Mouse (Mus musculus) Patski (cell line): ENCODE measurements around the gene Cnksr3. TPM values are rescaled to one million over a fixed set of nuclear protein-coding genes. Genes with fewer than 3 reads are reported as not detected.

Source experiments
- ATAC-seq: fragments of 100-300 bp; one replicate; pipeline ENCODE4 v1.8.0; 2021
- CTCF ChIA-PET: fragments of 350-600 bp; sonication (Branson Sonifier 250); formaldehyde crosslinking; loops from one replicate; lab custom pipeline; 2022; ENCODE audit warnings: inconsistent platforms; lab: Charles Lee
- POLR2A ChIA-PET: fragments of 350-600 bp; sonication (Branson Sonifier 250); formaldehyde crosslinking; loops from one replicate; lab custom pipeline; 2022; ENCODE audit warnings: antibody characterized with exemption, inconsistent platforms; lab: Charles Lee
- DNase-seq: peaks from one replicate; pipeline ENCODE4 v3.0.0-alpha.2; 2011; ENCODE audit warnings: low read depth, low spot score
- H3K27me3 ChIP-seq: fragments of 371-371 bp; one replicate; pipeline ENCODE4 v1.5.1; 2021
- CTCF ChIP-seq: fragments of 100-300 bp; IDR thresholded peaks from one replicate; pipeline ENCODE4 v1.5.1; 2021
- in situ Hi-C: fragments of 300-500 bp; cut with MboI; formaldehyde crosslinking; loops from 3 replicates; pipeline ENCODE4 v1.11.1; 2018; ENCODE audit warnings: low pct_unique_long_range_greater_than_20kb, mixed read lengths
- polyA plus RNA-seq: library from polyadenylated mRNA; unstranded; gene quantifications from one replicate; pipeline ENCODE4 v1.2.3, GENCODE M21; 2021

Gene Cnksr3
- 88.3 TPM for polyA plus RNA-seq

DNA sequence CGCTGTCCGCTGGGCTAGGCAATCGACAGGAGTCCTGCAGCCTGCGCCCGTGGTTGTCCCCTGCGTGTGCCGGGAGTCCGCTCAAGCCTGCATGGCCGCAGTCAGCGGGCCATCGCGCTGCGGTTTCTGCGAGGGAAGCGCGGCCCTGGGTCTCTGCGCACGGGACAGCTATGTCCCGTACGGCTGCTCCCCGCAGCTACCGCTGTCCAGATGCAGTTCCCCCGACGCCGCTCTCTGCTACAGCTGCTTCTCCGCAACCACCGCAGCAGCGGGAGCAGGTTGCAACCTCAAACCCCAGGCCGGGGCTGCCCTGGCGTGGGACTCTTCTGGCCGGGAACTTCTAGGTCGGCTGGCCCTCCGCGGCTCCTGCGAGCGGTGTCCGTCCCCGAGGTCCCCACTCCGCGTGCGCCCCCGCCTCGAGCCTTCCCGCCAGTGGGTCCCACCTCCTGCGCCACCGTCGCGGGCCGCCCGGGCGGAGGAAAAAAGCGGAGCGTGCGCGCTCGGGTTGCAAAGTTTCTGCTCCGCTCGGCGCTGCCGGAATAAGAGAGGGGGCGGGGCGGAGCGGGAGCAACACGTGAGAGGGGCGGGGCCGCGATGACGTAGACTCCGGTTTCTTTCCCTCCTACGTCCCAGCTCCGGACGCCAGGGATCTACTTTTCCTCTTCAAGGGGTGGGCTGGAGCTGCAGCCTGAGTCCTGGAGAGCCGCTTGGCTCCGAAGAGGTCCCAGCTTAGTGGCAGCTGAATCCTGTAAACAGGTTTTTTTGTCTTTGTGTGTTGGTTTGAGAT lies at the start of gene Cnksr3:
Gene Cnksr3, minus strand, starts transcription at position 542 of the 787 bp plus-strand sequence.
- H3K27me3 ChIP-seq, result no peaks in the 10 kb centered on the region
- POLR2A ChIA-PET, result interaction anchor here (0.5 to 2.3 kb wide), 13 partner anchors 22 to 326 kb away, joined by 3 to 9 read pairs (median 4); no protein-coding TSS in a partner anchor
- DNase-seq (peak; percentile 69), ATAC-seq (peak; percentile 79)
- in situ Hi-C loops, result no loop called here
- TF ChIP-seq CTCF, result no peak
- CTCF ChIA-PET, result interaction anchor here (0.8 to 2.8 kb wide), 4 partner anchors 48 to 88 kb away, joined by 3 to 15 read pairs (median 3); no protein-coding TSS in a partner anchor

DNA sequence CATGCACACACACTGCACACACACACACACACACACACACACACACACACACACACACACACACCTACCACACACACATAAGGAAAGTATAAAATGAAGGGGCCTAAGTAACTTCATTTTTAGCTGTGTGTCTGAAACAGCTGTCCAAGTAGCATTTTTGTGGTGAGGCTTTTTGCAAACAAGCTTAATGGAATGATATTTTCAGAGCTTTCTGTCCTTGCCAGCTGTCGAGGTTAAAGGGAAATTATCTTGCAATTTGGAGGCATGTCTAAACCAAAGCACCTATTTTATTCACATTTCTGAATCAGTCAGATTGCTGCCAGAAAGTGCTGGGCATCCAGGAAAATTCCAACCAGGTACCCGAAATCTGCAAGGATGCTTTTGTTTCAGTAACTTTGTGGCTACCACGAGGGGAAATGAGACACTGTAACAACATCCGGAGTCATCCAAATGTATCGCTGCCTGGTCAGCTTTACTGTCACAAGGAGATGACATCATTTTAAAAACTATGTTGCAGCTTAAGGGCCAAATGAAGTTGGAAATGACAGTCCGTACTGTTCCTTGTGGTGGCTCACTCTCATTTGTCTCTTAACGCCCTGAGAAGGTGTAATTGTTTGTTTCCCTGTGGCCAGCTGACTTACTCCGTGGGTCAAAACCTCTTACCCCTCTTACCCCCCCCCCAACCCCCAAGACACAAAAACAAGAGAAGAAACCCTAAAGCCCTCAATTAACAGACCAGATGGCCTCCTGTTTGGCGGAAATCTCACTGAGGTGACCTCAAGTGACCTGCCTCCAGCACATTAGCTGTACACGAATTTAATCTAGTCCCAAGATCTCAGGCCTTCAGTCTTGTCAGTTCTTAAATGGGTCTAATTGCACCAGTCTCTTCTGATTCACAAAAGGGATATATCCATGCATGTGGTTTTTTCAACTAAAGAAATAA lies 48.4 kb upstream of the Cnksr3 start:
- peak; percentile 82 for DNase-seq
- ChIA-PET CTCF (interaction anchor here (1.0 to 3.8 kb wide), 7 partner anchors 9 to 96 kb away, joined by 3 to 15 read pairs (median 4); partner anchors contain the start of gene Cnksr3), POLR2A (interaction anchor here (0.9 to 1.7 kb wide), 5 partner anchors 14 to 144 kb away, joined by 3 to 5 read pairs (median 4); partner anchors contain the start of gene Cnksr3)
- in situ Hi-C loops, result no loop called here
- peak; percentile 55 for ATAC-seq
- H3K27me3 ChIP-seq, result no peaks in the 10 kb centered on the region
- TF ChIP-seq CTCF, result peak; percentile 13

DNA sequence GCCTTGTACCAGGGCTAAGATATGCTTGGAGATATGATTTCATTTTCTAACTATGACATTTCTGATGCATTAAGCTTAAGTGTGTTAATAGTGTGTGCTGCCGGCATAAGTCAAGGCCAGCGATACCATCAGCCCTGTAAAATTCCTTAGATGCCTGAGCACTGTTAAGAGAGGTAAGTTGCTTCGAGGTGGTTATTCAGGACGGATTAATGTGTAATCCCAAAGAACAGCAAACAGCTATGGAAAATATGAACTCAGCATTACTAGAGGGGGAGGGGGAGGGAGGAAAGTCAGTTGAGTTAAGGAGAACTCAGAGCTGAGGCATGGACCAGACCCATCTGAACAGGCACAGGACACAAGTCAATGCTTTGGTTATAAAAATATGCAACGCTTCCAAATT lies 46.6 kb upstream of the Cnksr3 start:
- ATAC-seq (peak; percentile 88), DNase-seq (peak; percentile 75)
- POLR2A ChIA-PET, result interaction anchor here (0.9 to 1.4 kb wide), 2 partner anchors 20 to 40 kb away, joined by 3 to 4 read pairs; no protein-coding TSS in a partner anchor
- no peak for TF ChIP-seq CTCF
- H3K27me3 ChIP-seq, result no peaks in the 10 kb centered on the region
- CTCF ChIA-PET, result interaction anchor here (0.8 to 3.8 kb wide), 6 partner anchors 11 to 74 kb away, joined by 3 to 15 read pairs (median 4); partner anchors contain the start of gene Cnksr3
- in situ Hi-C loops, result loop anchor here (5.0 kb wide), 1 partner anchor 41 kb away; no protein-coding TSS in a partner anchor

DNA sequence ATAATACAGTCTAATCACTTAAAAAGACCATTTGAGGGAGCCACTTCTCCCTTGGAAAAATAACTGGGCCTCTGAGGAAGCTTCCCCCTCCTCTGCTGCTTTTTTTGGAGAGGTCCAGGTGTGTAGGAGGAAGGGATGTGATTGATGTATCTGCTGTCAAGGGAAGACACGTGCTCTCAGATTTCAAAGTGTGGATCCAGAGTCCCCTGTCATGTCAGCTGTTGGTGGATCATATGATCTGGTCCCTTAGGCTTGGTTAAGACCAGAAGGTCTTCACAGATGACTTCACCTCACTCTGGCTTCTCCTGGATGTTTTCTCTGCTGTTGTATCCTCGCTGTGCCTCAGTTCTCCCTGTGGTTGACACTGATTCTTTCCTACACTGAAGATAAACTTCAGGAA lies 38.4 kb upstream of the Cnksr3 start:
- TF ChIP-seq CTCF, result no peak
- DNase-seq, result no peak
- H3K27me3 ChIP-seq, result no peaks in the 10 kb centered on the region
- no peak for ATAC-seq
- ChIA-PET CTCF (interaction anchor here (1.1 to 1.6 kb wide), 2 partner anchors 9 to 106 kb away, joined by 3 read pairs; no protein-coding TSS in a partner anchor), POLR2A (no interaction called here)
- in situ Hi-C loops, result no loop called here

DNA sequence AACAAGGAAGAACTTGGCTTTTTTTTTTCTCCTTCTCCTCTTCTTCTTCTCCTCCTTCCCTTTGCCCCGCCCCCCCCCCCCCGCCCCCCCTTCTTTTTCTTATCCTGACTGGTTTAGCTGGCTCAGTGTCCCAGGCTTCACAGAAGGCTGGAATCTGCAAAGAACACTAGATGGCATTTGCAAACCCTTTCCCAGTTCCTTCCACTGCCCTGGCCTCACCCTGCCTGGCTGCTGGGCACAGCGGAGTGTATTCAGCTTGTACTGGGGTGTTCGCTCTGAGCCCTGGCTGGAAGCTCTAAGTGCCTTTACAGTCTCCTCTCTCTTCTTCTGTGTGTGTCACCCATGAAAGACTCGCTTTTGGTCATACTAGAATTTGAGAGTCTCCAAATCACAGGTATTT lies 22.6 kb upstream of the Cnksr3 start:
- H3K27me3 ChIP-seq, result no peaks in the 10 kb centered on the region
- TF ChIP-seq CTCF, result no peak
- ATAC-seq (no peak), DNase-seq (no peak)
- in situ Hi-C loops, result no loop called here
- CTCF ChIA-PET, result interaction anchor here (1.1 kb wide), 1 partner anchor 23 kb away, joined by 3 read pairs; no protein-coding TSS in a partner anchor
- POLR2A ChIA-PET, result no interaction called here

DNA sequence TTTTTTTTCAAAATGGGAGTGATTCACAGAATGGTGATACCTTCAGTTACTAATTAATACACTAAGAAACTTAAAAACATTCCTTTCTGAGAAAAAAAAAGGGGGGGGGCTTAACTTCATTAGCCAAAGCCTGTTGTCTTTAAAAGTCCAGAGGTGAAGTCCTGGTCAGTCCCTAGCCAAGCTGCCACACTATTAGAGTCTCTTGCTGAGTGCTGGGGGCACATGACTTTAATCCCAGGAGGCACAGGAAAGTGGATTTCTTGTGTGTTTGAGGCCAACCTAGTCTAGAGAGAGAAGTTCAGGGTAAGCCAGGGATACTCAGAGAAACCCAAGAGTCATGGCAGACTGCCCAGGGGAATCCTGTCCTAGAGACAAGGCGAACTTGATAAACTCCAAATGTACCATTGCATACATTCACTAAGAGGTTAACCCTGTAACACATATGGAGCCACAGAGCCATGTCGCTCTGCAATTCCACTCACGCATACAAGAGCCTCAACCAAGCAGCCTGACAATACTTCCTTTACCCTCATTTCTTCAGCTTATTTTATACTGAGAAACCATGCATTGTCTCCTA lies 5.6 kb upstream of the Cnksr3 start:
- POLR2A ChIA-PET, result interaction anchor here (0.7 to 0.8 kb wide), 2 partner anchors 21 to 41 kb away, joined by 3 to 6 read pairs; no protein-coding TSS in a partner anchor
- H3K27me3 ChIP-seq, result no peaks in the 10 kb centered on the region
- in situ Hi-C loops, result loop anchor here (5.0 kb wide), 1 partner anchor 40 kb away; no protein-coding TSS in a partner anchor
- no peak for DNase-seq
- no peak for ATAC-seq
- CTCF ChIA-PET, result interaction anchor here (1.2 to 1.5 kb wide), 2 partner anchors 14 to 40 kb away, joined by 3 to 4 read pairs; no protein-coding TSS in a partner anchor
- TF ChIP-seq CTCF, result no peak

DNA sequence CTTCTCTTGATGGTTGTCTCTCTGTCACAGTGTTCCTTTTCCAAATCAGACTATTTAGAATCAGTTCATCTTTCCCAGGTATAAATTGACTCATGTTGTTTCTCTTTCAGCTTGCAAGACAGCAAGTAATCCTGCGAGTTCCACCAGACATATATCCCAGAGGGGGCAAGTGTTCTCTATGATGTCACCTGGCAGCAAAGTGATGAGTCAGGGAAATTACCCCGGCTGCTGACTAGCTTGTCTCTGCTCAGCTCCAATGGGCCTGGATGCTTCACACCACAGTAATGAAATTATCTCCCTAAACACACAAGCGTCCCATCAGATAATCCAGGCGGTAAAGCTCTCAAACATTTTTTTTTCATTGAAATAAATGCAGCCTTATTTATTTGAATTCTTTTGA lies 2.7 kb upstream of the Cnksr3 start:
- POLR2A ChIA-PET, result interaction anchor here (0.6 to 1.1 kb wide), 2 partner anchors 45 to 83 kb away, joined by 3 read pairs; no protein-coding TSS in a partner anchor
- in situ Hi-C loops, result loop anchor here (5.0 kb wide), 1 partner anchor 43 kb away; no protein-coding TSS in a partner anchor
- no peak for TF ChIP-seq CTCF

DNA sequence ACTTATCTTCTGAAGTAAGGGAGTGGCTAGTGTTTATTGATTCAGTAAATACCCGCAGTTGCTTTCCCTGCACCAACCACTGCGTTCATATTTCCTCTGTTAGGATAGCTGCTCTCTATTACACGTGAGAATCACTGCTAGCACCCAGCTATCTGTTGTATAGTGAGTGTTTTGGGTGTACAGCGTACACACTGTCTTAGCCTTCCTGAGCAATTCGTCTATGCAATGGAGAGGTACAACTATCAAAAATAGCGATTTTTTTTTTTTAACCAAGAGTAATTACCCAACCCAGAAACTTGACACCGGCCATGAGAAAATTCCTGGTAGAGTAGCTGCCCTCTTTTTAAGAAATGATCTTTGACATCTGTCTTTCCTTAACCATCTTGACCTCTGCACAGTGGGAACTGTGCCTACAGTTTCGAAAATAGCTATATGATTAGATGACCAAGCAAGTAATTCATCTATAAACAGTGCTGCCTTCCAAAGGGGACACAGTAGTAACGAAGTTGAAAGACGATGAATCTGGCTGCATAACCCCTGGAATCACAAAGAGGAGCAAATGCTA lies 1.1 kb upstream of the Cnksr3 start:
- no peaks in the 10 kb centered on the region for H3K27me3 ChIP-seq
- ChIA-PET CTCF (interaction anchor here (0.9 to 2.8 kb wide), 4 partner anchors 13 to 121 kb away, joined by 3 to 15 read pairs (median 3); no protein-coding TSS in a partner anchor), POLR2A (interaction anchor here (0.6 to 2.3 kb wide), 4 partner anchors 29 to 76 kb away, joined by 5 to 9 read pairs (median 6); no protein-coding TSS in a partner anchor)
- DNase-seq (no peak), ATAC-seq (no peak)
- in situ Hi-C loops, result no loop called here
- no peak for TF ChIP-seq CTCF

More for the DNA sequence above, 2.7 kb upstream of the Cnksr3 start:
- CTCF ChIA-PET, result interaction anchor here (1.1 to 1.3 kb wide), 2 partner anchors 24 to 42 kb away, joined by 3 read pairs; no protein-coding TSS in a partner anchor
- ATAC-seq (no peak), DNase-seq (no peak)
- H3K27me3 ChIP-seq, result no peaks in the 10 kb centered on the region
